Mouse (Mus musculus) ES-CJ7 (cell line): Measurements from ENCODE around the gene Olfr1508.
"Not testable (repeated sequence)": the region's sequence is repeated elsewhere in the genome, so short reads cannot be mapped to it uniquely, and the experiment has no call there.

Source experiments
- DNase-seq: peaks from one replicate; pipeline ENCODE4 v3.0.0; 2011; ENCODE audit warnings: low read depth, low spot score

Olfr1508 gene

DNA sequence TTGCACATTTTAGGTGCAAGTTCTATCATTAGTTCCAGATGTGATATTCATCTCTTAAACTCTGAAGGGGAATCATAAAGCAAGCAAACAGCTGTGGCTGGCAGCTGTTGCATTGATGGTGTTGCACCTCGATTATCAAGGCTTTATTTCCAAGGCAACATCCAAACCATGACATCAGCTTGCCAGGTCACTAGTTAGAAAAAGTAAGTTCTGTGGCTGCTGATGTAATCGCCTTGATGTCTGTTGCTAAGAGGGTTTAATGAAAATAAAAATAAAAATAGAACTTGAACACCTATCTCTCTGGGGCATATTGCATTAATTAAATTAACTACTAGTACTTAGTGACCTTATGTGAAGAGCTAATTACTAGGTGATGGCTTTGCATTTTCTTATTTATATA is at the start of gene Olfr1508:
Gene Olfr1508, minus strand, starts transcription at position 101 of the 400 bp plus-strand sequence.
- DNase-seq, result no peak

DNA sequence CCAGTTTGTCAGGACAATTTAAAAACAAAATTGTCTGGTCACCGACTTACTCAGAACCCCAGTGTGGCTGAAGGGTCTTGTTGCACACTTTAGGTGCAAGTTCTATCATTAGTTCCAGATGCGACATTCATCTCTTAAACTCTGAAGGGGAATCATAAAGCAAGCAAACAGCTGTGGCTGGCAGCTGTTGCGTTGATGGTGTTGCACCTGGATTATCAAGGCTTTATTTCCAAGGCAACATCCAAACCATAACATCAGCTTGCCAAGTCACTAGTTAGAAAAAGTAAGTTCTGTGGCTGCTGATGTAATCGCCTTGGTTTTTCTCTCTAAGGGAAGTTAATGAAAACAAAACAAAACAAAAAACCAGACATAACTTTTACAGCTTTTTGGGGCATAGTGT is 28.2 kb upstream of the Olfr1508 start, which contains the start of gene Olfr1507:
Gene Olfr1507, minus strand, starts transcription at position 234 of the 400 bp plus-strand sequence.
- DNase-seq, result no peak

DNA sequence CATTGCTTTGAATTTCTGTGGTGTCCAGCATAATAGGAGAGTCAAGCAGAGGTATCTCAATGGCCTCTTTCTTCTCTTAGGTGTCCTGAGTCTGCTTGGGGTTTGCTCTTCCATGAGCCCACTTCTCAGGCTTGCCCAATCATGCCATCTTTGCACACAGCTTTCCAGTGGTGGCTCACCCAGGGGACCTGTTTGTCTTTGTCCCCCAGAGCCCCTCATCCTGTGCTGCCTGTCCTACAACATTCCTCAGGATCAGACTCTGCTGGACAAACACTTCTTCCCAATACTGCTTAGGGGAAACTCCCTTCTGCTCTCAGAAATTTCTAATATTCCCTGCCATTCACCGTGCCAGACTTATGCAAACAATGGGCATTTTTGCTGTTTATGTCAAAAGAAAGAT is 1.6 kb downstream of the Olfr1508 start:
- DNase-seq, result no peak

DNA sequence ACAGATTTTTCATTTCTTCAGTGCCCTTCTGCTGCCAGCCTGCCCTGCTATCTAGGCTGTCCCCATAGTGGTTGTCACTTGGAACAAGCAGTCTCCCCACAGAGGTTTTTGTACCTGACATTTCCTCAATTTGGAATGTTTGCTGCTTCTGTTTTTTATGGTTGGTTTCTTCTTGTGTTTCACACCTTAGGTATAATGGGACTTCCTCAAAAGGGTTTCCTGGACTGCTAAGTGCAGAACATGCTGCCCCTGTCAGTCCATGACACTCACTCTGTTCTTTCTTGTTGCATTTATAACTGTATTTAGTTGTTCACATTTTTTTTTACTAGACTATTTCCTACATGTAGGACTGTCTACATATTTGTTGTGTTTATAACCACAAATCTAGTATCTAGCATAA is 5.4 kb downstream of the Olfr1508 start:
- DNase-seq, result no peak

DNA sequence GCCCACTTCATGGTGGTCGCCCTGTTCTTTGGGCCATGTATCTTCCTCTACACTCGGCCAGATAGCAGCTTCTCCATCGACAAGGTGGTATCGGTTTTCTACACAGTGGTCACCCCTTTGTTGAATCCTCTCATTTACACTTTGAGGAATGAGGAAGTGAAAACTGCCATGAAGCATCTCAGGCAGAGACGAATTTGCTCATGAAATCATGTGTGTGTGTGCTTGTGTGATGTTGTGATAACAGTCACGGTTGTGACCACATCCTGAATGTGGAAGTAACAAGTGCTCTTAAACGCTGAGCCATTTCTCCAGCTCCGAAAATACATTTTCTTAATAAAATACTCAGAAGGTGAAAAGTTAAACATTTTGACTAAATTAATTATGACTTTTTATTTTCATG is 16.2 kb downstream of the Olfr1508 start:
- DNase-seq, result no peak

DNA sequence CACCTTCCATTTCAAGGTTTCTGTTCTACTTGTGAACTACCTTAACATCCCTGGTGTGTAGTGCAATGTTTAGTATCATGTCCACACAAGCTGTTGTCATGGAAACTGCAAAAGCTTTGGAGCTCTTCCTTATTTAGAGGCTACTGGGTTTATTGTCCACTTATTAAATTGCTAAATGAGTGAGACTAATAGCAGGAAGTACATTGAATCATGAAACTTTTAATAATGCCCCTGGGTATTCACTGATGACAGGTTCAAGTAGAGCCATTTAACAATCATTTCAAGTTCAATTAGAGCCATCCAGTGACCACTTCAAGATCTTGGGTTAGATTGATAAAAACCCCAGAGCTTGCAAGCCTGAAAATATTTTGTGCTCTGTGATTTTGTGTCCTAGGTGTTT is 24.6 kb downstream of the Olfr1508 start, which contains the start of gene Olfr1509:
Gene Olfr1509, plus strand, starts transcription at position 301 of the 400 bp plus-strand sequence.
- no peak for DNase-seq

DNA sequence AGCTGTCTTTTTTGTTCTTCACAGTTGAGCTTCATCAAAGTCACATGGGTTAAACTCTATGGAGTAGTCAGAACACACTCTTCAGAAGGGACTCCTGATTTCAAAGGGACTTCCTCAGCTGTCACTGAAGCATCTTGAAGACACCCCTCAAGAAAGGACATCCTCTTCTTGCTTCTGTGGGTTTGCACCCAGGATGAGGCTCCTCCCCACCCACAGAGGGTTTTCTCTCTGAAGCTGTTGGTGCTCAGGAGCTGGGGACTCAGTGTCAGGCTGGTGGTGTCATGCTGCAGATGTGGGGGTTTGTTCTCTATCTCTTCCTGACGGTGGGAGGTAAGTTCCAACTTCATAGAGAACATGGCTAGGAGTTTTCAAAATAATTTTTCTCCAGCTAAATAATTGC is 39.6 kb downstream of the Olfr1508 start:
- DNase-seq, result no peak

DNA sequence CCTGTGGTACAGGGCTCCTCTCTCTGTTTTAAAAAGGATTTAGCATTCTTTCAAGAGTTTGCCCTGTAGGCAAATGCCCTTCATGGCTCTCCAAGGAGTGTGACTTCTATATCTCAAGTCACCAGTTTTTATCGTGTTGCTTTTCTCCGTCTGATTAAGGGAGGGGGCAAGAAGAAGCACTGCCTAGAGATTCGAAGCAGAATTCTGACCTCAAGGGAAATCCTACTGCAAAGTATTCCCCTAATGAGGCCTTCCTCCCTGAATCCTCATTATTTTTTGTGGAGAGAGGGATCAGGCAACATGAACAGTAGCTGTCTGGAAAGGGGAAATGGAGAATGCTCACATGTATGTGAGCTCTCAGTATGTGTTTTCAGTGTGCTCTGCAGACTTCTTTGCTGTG is 53.0 kb downstream of the Olfr1508 start, which contains the start of gene Olfr1510:
Gene Olfr1510, minus strand, starts transcription at position 101 of the 400 bp plus-strand sequence.
- DNase-seq, result no peak

DNA sequence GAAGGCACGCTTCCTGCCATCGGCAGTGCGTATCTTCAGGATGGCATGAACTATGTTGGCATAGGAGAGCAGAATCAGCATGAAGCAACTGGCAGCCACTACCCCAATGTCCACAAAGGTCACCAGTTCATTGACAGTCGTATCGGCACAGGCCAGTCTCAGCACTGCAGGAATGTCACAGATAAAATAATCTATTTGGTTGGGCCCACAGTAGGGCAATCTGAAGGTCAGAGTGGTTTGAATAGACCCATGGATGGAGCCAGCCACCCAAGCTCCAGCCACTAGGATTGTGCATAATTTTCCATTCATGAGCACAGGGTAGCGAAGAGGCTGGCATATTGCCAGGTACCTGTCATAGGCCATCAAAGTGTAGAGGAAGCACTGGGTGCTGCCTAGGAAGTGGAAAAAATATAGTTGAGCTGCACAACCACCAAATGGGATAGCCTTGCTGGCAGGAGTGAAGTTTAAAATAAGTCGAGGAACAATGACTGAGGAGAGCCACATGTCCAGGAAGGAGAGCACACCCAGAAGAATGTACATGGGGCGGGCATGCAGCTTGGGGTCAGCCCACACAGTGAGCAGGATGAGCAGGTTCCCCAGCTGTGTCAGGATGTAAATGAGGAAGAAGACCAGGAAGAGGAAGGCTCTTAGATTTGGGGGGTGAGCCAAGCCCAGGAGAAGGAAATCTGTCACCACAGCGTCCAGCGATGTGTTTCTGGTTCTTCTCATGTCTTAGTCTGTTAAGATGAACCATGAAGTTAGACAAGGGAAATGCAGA is 57.0 kb downstream of the Olfr1508 start:
- DNase-seq, result not testable (repeated sequence)
